Mouse (Mus musculus): ENCODE results near the gene Hoxd4.

DNA sequence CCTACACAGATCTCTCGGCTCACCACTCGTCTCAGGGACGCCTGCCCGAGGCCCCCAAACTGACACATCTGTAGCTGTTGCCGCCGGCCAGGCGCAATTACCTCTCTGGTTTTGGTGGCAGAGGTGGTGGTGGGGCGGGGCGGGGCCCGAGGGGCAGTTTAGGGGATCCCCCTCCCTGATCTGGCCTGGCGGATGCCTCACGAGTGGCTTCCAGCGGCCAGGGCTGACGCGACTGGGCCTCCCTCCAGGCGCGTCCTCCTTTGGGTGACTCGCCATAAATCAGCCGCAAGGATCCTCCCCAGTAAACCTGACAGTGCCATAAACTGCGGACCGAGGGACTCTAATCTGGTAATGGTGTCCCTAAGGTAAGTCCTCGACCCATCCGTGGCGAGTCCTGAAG is 35.3 kb downstream of the Hoxd4 start:
- TF ChIP-seq GATA1 (IDR thresholded peaks at IDR 0.05; ENCODE audit: low read length) (no peak), TAL1 (IDR thresholded peaks at IDR 0.05; ENCODE audit: low read length) (no peak)
